Mouse (Mus musculus): Measurements from ENCODE around the gene Ttc33. TPM values are rescaled to one million over a fixed set of nuclear protein-coding genes. Genes with fewer than 3 reads are reported as not detected.

The Ttc33 gene
- polyA plus RNA-seq, 1 experiment, result 59.6 TPM

DNA sequence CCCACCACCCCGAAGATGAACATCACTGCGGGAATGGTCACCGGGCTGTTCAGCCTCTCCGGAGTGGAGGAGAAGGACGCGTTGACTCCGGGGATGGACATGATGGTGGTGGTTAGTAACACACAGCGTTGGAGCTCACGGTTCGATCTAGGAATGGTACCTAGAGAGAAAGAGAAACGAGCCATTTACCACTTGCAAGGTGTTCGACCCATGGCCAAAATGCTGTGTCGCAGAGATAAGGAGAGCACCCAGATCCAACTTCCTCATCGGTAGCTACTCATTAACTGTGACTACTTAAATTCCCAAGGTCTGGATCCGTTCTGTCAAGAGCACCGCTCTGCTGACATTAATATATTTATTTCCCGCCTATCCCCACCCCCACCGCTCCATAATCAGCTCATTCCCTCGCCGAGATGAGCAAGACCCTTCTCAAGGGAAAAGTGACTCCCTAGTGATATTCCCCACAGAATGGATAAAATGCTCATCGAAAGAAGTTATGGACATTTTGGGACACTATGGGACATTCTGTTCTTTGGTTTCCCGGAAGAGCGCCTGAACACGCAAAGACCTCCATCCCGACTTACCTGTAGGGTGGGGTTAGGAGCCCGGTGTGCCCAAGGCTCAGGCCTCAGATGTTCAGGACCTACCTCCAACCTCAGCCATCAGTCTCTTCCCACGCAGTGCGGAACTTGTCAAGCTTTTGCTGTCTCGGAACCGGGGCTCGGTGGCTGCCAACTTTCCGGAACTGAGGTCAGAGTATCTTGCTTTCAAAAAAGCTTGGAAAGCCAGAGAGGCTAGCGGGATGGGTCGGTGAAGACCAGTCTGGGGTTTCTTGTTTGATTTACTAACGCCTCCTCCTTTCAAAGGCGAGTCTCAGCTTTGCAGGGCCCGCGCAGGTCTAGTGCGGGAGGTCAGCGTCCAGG, 58.0 kb downstream of the Ttc33 start:
- Histone ChIP-seq H3K27me3 (ENCODE audit: control insufficient read depth, insufficient read depth, low read length) (no peaks in the 10 kb centered on the region), H3K4me3 (replicated peaks; ENCODE audit: insufficient read depth, low read depth, low read length) (peak overlapping the region; percentile 42), H3K27ac (ENCODE audit: insufficient read depth, low read length) (no peak overlapping the region), H3K4me1 (ENCODE audit: control insufficient read depth, insufficient read depth, low read length) (peaks cover 10% of the 10 kb centered on the region)
- TF ChIP-seq CTCF (IDR thresholded peaks at IDR 0.05; ENCODE audit: borderline replicate concordance, insufficient read depth, low read depth, low read length) (no peak), POLR2A (IDR thresholded peaks at IDR 0.05; ENCODE audit: borderline replicate concordance, insufficient read depth, low read length) (no peak)
- 8% methylated on average over 40 of the region's 40 CpGs for WGBS
- no peak for DNase-seq

- no peak within 1 kb of the TSS for H3K27ac ChIP-seq (ENCODE audit: insufficient read depth, low read length)
- peak within 1 kb of the TSS; percentile 57 for H3K4me3 ChIP-seq (replicated peaks; ENCODE audit: insufficient read depth, low read depth, low read length)
- H3K27me3 ChIP-seq (ENCODE audit: control insufficient read depth, insufficient read depth, low read length), result no peaks in the 10 kb centered on the region
- H3K4me1 ChIP-seq (ENCODE audit: control insufficient read depth, insufficient read depth, low read length), result peaks cover 10% of the 10 kb centered on the region
- TF ChIP-seq POLR2A (IDR thresholded peaks at IDR 0.05; ENCODE audit: borderline replicate concordance, insufficient read depth, low read length), result no peak
- no peak for TF ChIP-seq CTCF (IDR thresholded peaks at IDR 0.05; ENCODE audit: borderline replicate concordance, insufficient read depth, low read depth, low read length)
- WGBS, result under 1% methylated on average over 61 of the region's 61 CpGs
- DNase-seq, result peak; percentile 56 to 57
Measured at GRCm38 (mm10) chr15:5243959-5244905, 58.9 kb downstream of the Ttc33 start, which contains the start of gene Ptger4. Ptger4 (minus strand) TSS chr15:5244187.

DNA sequence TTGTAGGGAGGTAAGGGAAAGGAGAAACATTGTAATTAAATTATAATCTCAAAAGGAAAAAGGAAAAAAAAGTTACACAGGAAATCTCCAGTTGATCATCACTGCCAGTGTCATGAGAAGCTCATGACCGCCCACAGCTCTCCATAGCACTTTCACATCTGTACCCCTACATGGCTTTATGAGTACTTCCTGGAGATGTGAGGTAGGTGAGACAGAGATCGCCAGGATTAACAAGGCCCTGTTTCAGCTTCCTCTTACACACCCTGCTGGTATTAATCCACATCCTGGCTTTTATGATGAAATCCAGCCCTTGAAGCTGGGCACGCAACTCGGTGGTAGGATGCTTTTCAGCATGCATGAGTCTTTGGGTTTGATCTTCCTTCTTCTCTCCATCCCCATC, 64.9 kb downstream of the Ttc33 start:
- TF ChIP-seq POLR2A (IDR thresholded peaks at IDR 0.05; ENCODE audit: borderline replicate concordance, insufficient read depth, low read length) (no peak), CTCF (IDR thresholded peaks at IDR 0.05; ENCODE audit: borderline replicate concordance, insufficient read depth, low read depth, low read length) (no peak)
- no peaks in the 10 kb centered on the region for H3K4me1 ChIP-seq (ENCODE audit: control insufficient read depth, insufficient read depth, low read length)
- H3K4me3 ChIP-seq (replicated peaks; ENCODE audit: insufficient read depth, low read depth, low read length), result no peak overlapping the region
- WGBS, result 85% methylated on average over 4 of the region's 4 CpGs
- no peak overlapping the region for H3K27ac ChIP-seq (ENCODE audit: insufficient read depth, low read length)
- no peaks in the 10 kb centered on the region for H3K27me3 ChIP-seq (ENCODE audit: control insufficient read depth, insufficient read depth, low read length)
- no peak for DNase-seq

DNA sequence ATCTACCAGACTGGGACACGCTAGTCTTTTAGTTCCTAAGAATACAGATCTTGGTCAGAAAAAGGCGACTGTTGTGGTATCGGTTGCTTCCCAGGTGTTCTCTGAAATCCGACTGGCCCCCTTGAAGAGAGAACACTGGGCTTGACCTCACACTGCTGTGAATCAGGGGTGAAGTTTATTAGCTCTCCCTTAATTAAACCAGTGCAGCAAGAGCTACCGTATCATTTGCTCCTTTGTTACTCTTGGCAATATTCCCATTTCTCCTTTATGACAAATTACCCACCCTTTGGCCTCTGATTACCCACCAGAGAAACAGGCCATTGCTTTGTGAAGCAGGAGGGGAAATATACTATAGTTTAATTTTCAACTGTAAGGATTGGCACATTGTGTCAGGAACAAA, 74.9 kb downstream of the Ttc33 start:
- Histone ChIP-seq H3K4me3 (replicated peaks; ENCODE audit: insufficient read depth, low read depth, low read length) (no peak overlapping the region), H3K4me1 (ENCODE audit: control insufficient read depth, insufficient read depth, low read length) (no peaks in the 10 kb centered on the region), H3K27ac (ENCODE audit: insufficient read depth, low read length) (no peak overlapping the region), H3K27me3 (ENCODE audit: control insufficient read depth, insufficient read depth, low read length) (no peaks in the 10 kb centered on the region)
- no peak for DNase-seq
- 25% methylated on average over 5 of the region's 5 CpGs for WGBS
- TF ChIP-seq POLR2A (IDR thresholded peaks at IDR 0.05; ENCODE audit: borderline replicate concordance, insufficient read depth, low read length) (no peak), CTCF (IDR thresholded peaks at IDR 0.05; ENCODE audit: borderline replicate concordance, insufficient read depth, low read depth, low read length) (no peak)

- 87% methylated on average over 3 of the region's 3 CpGs for WGBS
- Histone ChIP-seq H3K4me1 (ENCODE audit: control insufficient read depth, insufficient read depth, low read length) (no peaks in the 10 kb centered on the region), H3K4me3 (replicated peaks; ENCODE audit: insufficient read depth, low read depth, low read length) (no peak overlapping the region), H3K27ac (ENCODE audit: insufficient read depth, low read length) (no peak overlapping the region), H3K27me3 (ENCODE audit: control insufficient read depth, insufficient read depth, low read length) (no peaks in the 10 kb centered on the region)
- DNase-seq, result no peak
- no peak for TF ChIP-seq POLR2A (IDR thresholded peaks at IDR 0.05; ENCODE audit: borderline replicate concordance, insufficient read depth, low read length)
- no peak for TF ChIP-seq CTCF (IDR thresholded peaks at IDR 0.05; ENCODE audit: borderline replicate concordance, insufficient read depth, low read depth, low read length)
Measured at GRCm38 (mm10) chr15:5261004-5261403, 75.7 kb downstream of the Ttc33 start.

- no peak for TF ChIP-seq POLR2A (IDR thresholded peaks at IDR 0.05; ENCODE audit: borderline replicate concordance, insufficient read depth, low read length)
- TF ChIP-seq CTCF (IDR thresholded peaks at IDR 0.05; ENCODE audit: borderline replicate concordance, insufficient read depth, low read depth, low read length), result no peak
- no peaks in the 10 kb centered on the region for H3K4me1 ChIP-seq (ENCODE audit: control insufficient read depth, insufficient read depth, low read length)
- no peak for DNase-seq
- H3K27me3 ChIP-seq (ENCODE audit: control insufficient read depth, insufficient read depth, low read length), result no peaks in the 10 kb centered on the region
- H3K27ac ChIP-seq (ENCODE audit: insufficient read depth, low read length), result no peak overlapping the region
- no peak overlapping the region for H3K4me3 ChIP-seq (replicated peaks; ENCODE audit: insufficient read depth, low read depth, low read length)
- WGBS, result 44% methylated on average over 13 of the region's 13 CpGs
Measured at GRCm38 (mm10) chr15:5262095-5262667, 76.9 kb downstream of the Ttc33 start.

GRCm38 (mm10) chr15:5262874-5263504, 77.7 kb downstream of the Ttc33 start:
- TF ChIP-seq POLR2A (IDR thresholded peaks at IDR 0.05; ENCODE audit: borderline replicate concordance, insufficient read depth, low read length), result no peak
- TF ChIP-seq CTCF (IDR thresholded peaks at IDR 0.05; ENCODE audit: borderline replicate concordance, insufficient read depth, low read depth, low read length), result no peak
- Histone ChIP-seq H3K4me3 (replicated peaks; ENCODE audit: insufficient read depth, low read depth, low read length) (no peak overlapping the region), H3K27me3 (ENCODE audit: control insufficient read depth, insufficient read depth, low read length) (no peaks in the 10 kb centered on the region), H3K27ac (ENCODE audit: insufficient read depth, low read length) (no peak overlapping the region), H3K4me1 (ENCODE audit: control insufficient read depth, insufficient read depth, low read length) (no peaks in the 10 kb centered on the region)
- DNase-seq, result no peak
- 88% methylated on average over 10 of the region's 10 CpGs for WGBS
